Mouse (Mus musculus): ENCODE data around the gene Dab1. TPM values are rescaled to one million over a fixed set of nuclear protein-coding genes. Genes with fewer than 3 reads are reported as not detected.

Gene Dab1
- polyA plus RNA-seq, 1 experiment from 2014 or later = 77.5 TPM

- 50% methylated on average over 3 of the region's 3 CpGs for whole genome bisulfite sequencing
- no peak overlapping the region for H3K9ac ChIP-seq (ENCODE audit: low read depth, low read length)
- H3K4me3 ChIP-seq (ENCODE audit: low read length) = no peak overlapping the region
- H3K4me2 ChIP-seq (ENCODE audit: low read length) = no peak overlapping the region
- ATAC-seq = no peak
- peaks cover 5% of the 10 kb centered on the region for H3K4me1 ChIP-seq (ENCODE audit: control insufficient read depth, insufficient read depth, low read depth, low read length)
- H3K27me3 ChIP-seq (replicated peaks; ENCODE audit: control insufficient read depth, insufficient read depth, low read length) = no peaks in the 10 kb centered on the region
- H3K36me3 ChIP-seq (ENCODE audit: control insufficient read depth, insufficient read depth, low read length) = no peaks in the 10 kb centered on the region
- H3K9me3 ChIP-seq (ENCODE audit: control insufficient read depth, low read length) = no peaks in the 10 kb centered on the region
- no peak overlapping the region for H3K27ac ChIP-seq (ENCODE audit: low read depth, low read length)
Observed at GRCm38 (mm10) chr4:104725673-104726072, 1106.5 kb downstream of the Dab1 start.

GRCm38 (mm10) chr4:104729185-104729584 is 1110.0 kb downstream of the Dab1 start:
- ATAC-seq = no peak
- H3K4me1 ChIP-seq (ENCODE audit: control insufficient read depth, insufficient read depth, low read depth, low read length) = peaks cover 2% of the 10 kb centered on the region
- no peak overlapping the region for H3K27ac ChIP-seq (ENCODE audit: low read depth, low read length)
- H3K9me3 ChIP-seq (ENCODE audit: control insufficient read depth, low read length) = no peaks in the 10 kb centered on the region
- H3K4me2 ChIP-seq (ENCODE audit: low read length) = no peak overlapping the region
- no peak overlapping the region for H3K4me3 ChIP-seq (ENCODE audit: low read length)
- no peaks in the 10 kb centered on the region for H3K27me3 ChIP-seq (replicated peaks; ENCODE audit: control insufficient read depth, insufficient read depth, low read length)
- no peaks in the 10 kb centered on the region for H3K36me3 ChIP-seq (ENCODE audit: control insufficient read depth, insufficient read depth, low read length)
- H3K9ac ChIP-seq (ENCODE audit: low read depth, low read length) = no peak overlapping the region
- 69% methylated on average over 8 of the region's 8 CpGs for WGBS

- H3K27ac ChIP-seq (ENCODE audit: low read depth, low read length) = no peak overlapping the region
- H3K9ac ChIP-seq (ENCODE audit: low read depth, low read length) = no peak overlapping the region
- no peak overlapping the region for H3K4me3 ChIP-seq (ENCODE audit: low read length)
- H3K27me3 ChIP-seq (replicated peaks; ENCODE audit: control insufficient read depth, insufficient read depth, low read length) = no peaks in the 10 kb centered on the region
- H3K36me3 ChIP-seq (ENCODE audit: control insufficient read depth, insufficient read depth, low read length) = no peaks in the 10 kb centered on the region
- WGBS = 53% methylated on average over 6 of the region's 6 CpGs
- no peak for ATAC-seq
- no peaks in the 10 kb centered on the region for H3K4me1 ChIP-seq (ENCODE audit: control insufficient read depth, insufficient read depth, low read depth, low read length)
- no peak overlapping the region for H3K4me2 ChIP-seq (ENCODE audit: low read length)
- no peaks in the 10 kb centered on the region for H3K9me3 ChIP-seq (ENCODE audit: control insufficient read depth, low read length)
Observed at GRCm38 (mm10) chr4:104746500-104746899, 1127.3 kb downstream of the Dab1 start.

DNA sequence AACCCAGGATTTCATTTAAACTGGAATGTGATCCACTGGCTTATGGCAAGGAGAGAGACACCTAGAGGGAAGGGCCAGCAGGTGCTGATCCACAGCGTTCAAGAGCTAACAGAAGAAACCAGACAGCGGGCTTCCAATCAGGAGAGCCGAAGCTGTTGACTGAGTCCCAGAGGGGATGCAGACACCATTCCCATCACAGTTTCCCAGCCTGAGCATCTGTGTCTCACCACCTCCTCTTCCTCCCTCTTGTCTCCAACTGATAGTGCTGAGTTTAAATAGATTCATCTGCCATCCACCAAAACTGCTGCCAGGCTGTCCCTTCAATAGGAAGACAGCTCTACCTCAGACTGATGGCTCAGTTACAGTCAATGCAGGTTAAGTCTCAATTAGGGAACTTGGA is 1134.9 kb downstream of the Dab1 start:
- Histone ChIP-seq H3K36me3 (ENCODE audit: control insufficient read depth, insufficient read depth, low read length) (no peaks in the 10 kb centered on the region), H3K27me3 (replicated peaks; ENCODE audit: control insufficient read depth, insufficient read depth, low read length) (no peaks in the 10 kb centered on the region), H3K27ac (ENCODE audit: low read depth, low read length) (no peak overlapping the region), H3K4me2 (ENCODE audit: low read length) (no peak overlapping the region), H3K4me1 (ENCODE audit: control insufficient read depth, insufficient read depth, low read depth, low read length) (no peaks in the 10 kb centered on the region), H3K9ac (ENCODE audit: low read depth, low read length) (no peak overlapping the region), H3K4me3 (ENCODE audit: low read length) (no peak overlapping the region), H3K9me3 (ENCODE audit: control insufficient read depth, low read length) (no peaks in the 10 kb centered on the region)
- ATAC-seq = no peak
- WGBS = 74% methylated on average over 3 of the region's 3 CpGs

DNA sequence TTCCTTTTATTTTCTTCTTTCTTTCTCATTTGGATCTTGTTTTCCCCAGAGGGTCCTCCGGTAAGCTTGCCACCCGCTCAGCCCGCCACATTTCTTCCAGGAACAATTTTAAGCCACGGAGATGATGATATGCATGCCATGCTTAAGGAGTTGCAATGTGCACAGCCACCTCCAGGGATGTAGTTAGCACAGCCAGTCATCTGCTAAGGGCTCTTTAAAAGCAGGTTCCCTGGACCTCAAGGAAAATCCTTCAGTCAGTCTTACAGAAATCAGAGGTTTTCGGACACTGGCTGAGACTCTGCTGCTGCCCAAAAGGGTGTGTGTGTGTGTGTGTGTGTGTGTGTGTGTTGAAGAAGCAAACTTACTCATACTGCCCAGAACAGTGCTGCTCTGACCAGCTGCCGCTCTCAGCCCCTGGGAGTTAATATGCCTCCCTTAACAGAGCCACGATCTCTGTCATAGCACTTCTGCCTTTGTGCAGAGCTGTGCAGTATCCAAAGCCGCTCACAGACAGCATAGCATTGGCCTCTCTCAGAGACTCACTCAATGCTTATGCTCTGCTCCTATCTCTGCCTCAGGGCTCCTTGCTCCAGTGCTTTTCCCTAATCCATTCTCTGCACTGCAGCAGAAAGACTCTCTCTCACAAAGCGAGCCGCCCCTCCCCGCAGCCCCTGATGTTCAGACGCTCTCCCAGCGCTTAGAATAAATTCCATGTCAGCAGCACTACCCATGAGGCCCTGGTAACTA is 1141.9 kb downstream of the Dab1 start:
- peak overlapping the region; percentile 22; the same call in 1 of the 2 replicates for H3K4me2 ChIP-seq (ENCODE audit: low read length)
- H3K4me1 ChIP-seq (ENCODE audit: control insufficient read depth, insufficient read depth, low read depth, low read length) = peaks cover 7% of the 10 kb centered on the region; the same call in 1 of the 2 replicates
- no peak overlapping the region for H3K4me3 ChIP-seq (ENCODE audit: low read length)
- WGBS = 43% methylated on average over 13 of the region's 13 CpGs
- ATAC-seq = peak; percentile 93
- H3K9ac ChIP-seq (ENCODE audit: low read depth, low read length) = no peak overlapping the region
- peak overlapping the region; percentile 32; the same call in 1 of the 2 replicates for H3K27ac ChIP-seq (ENCODE audit: low read depth, low read length)
- no peaks in the 10 kb centered on the region for H3K9me3 ChIP-seq (ENCODE audit: control insufficient read depth, low read length)
- no peaks in the 10 kb centered on the region for H3K27me3 ChIP-seq (replicated peaks; ENCODE audit: control insufficient read depth, insufficient read depth, low read length)
- no peaks in the 10 kb centered on the region for H3K36me3 ChIP-seq (ENCODE audit: control insufficient read depth, insufficient read depth, low read length)

DNA sequence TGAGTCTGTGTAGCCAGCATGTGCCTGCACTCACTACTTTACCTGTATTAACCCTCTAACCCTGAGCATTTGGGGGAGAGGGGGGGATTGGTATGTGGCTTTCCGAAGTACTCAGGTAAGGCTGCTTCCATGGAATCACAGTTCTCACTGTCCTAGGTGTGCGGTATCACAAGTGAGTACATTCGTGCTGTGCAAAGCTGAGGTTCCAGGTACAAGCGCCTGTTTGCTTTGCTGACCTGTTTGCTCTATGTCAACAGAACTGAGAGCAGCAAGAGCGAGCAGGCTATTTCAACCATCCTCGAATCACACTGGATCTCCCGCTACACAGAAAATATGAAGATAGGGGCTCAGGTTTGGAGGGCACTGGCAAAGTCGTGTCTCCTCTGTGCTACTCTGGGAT is 1146.9 kb downstream of the Dab1 start, which contains the start of gene C8b:
Gene C8b, plus strand, starts transcription at position 253 of the 400 bp plus-strand sequence.
- H3K27ac ChIP-seq (ENCODE audit: low read depth, low read length) = no peak within 1 kb of the TSS
- H3K36me3 ChIP-seq (ENCODE audit: control insufficient read depth, insufficient read depth, low read length) = no peaks in the 10 kb centered on the region
- no peaks in the 10 kb centered on the region for H3K9me3 ChIP-seq (ENCODE audit: control insufficient read depth, low read length)
- no peak within 1 kb of the TSS for H3K4me2 ChIP-seq (ENCODE audit: low read length)
- no peaks in the 10 kb centered on the region for H3K27me3 ChIP-seq (replicated peaks; ENCODE audit: control insufficient read depth, insufficient read depth, low read length)
- peaks cover 2% of the 10 kb centered on the region; the same call in 1 of the 2 replicates for H3K4me1 ChIP-seq (ENCODE audit: control insufficient read depth, insufficient read depth, low read depth, low read length)
- WGBS = 98% methylated on average over 8 of the region's 8 CpGs
- H3K9ac ChIP-seq (ENCODE audit: low read depth, low read length) = no peak within 1 kb of the TSS
- H3K4me3 ChIP-seq (ENCODE audit: low read length) = no peak within 1 kb of the TSS
- ATAC-seq = no peak

- Histone ChIP-seq H3K4me1 (ENCODE audit: control insufficient read depth, insufficient read depth, low read depth, low read length) (no peaks in the 10 kb centered on the region), H3K36me3 (ENCODE audit: control insufficient read depth, insufficient read depth, low read length) (no peaks in the 10 kb centered on the region), H3K4me2 (ENCODE audit: low read length) (no peak overlapping the region), H3K9ac (ENCODE audit: low read depth, low read length) (no peak overlapping the region), H3K27me3 (replicated peaks; ENCODE audit: control insufficient read depth, insufficient read depth, low read length) (no peaks in the 10 kb centered on the region), H3K27ac (ENCODE audit: low read depth, low read length) (no peak overlapping the region), H3K9me3 (ENCODE audit: control insufficient read depth, low read length) (no peaks in the 10 kb centered on the region), H3K4me3 (ENCODE audit: low read length) (no peak overlapping the region)
- 87% methylated on average over 4 of the region's 4 CpGs for WGBS
- no peak for ATAC-seq
Observed at GRCm38 (mm10) chr4:104768190-104768589, 1149.0 kb downstream of the Dab1 start.

DNA sequence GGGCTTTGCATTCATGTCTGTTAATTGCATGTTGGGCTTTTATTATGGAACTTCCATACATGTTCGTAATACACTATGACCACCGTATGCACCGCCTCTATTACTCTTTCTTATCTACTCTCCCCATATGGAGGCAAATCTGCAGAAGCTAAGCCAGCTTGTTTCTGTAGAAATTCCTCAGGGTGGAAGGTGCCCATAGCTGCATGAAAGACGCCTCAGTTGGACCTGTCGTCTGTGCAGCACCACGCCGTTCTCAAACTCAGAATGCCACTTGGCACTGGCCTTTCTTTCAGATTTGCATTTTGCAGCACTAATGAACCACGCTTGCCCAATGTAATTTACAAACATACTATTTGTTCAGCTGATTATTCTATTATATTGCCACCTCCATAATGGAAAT is 1150.4 kb downstream of the Dab1 start:
- 60% methylated on average over 8 of the region's 8 CpGs for WGBS
- H3K36me3 ChIP-seq (ENCODE audit: control insufficient read depth, insufficient read depth, low read length) = no peaks in the 10 kb centered on the region
- no peak overlapping the region for H3K9ac ChIP-seq (ENCODE audit: low read depth, low read length)
- H3K27ac ChIP-seq (ENCODE audit: low read depth, low read length) = no peak overlapping the region
- H3K4me3 ChIP-seq (ENCODE audit: low read length) = no peak overlapping the region
- H3K9me3 ChIP-seq (ENCODE audit: control insufficient read depth, low read length) = no peaks in the 10 kb centered on the region
- H3K27me3 ChIP-seq (replicated peaks; ENCODE audit: control insufficient read depth, insufficient read depth, low read length) = no peaks in the 10 kb centered on the region
- no peak for ATAC-seq
- no peaks in the 10 kb centered on the region for H3K4me1 ChIP-seq (ENCODE audit: control insufficient read depth, insufficient read depth, low read depth, low read length)
- H3K4me2 ChIP-seq (ENCODE audit: low read length) = no peak overlapping the region

- no peak overlapping the region for H3K4me3 ChIP-seq (ENCODE audit: low read length)
- no peaks in the 10 kb centered on the region for H3K4me1 ChIP-seq (ENCODE audit: control insufficient read depth, insufficient read depth, low read depth, low read length)
- H3K9me3 ChIP-seq (ENCODE audit: control insufficient read depth, low read length) = no peaks in the 10 kb centered on the region
- no peaks in the 10 kb centered on the region for H3K36me3 ChIP-seq (ENCODE audit: control insufficient read depth, insufficient read depth, low read length)
- no peak overlapping the region for H3K4me2 ChIP-seq (ENCODE audit: low read length)
- no peak overlapping the region for H3K27ac ChIP-seq (ENCODE audit: low read depth, low read length)
- WGBS = 38% methylated on average over 4 of the region's 4 CpGs
- no peak overlapping the region for H3K9ac ChIP-seq (ENCODE audit: low read depth, low read length)
- no peaks in the 10 kb centered on the region for H3K27me3 ChIP-seq (replicated peaks; ENCODE audit: control insufficient read depth, insufficient read depth, low read length)
- no peak for ATAC-seq
Observed at GRCm38 (mm10) chr4:104770331-104770730, 1151.2 kb downstream of the Dab1 start.
